Mouse (Mus musculus) frontal cortex, postnatal 14 days (tissue): ENCODE results near the gene Ush1g.

ENCODE experiments used
- DNase-seq, 2 experiments: peaks; one replicate each; pipeline ENCODE4 v3.0.0; 2022; ENCODE audit warnings: low spot score in 2 of 2

Ush1g gene

GRCm38 (mm10) chr11:115289885-115290284, 32.0 kb downstream of the Ush1g start:
- no peak for DNase-seq

- DNase-seq = no peak
These were observed 33.5 kb downstream of the Ush1g start for GRCm38 (mm10) chr11:115288305-115288704.

- DNase-seq = no peak
These were observed 34.5 kb downstream of the Ush1g start for GRCm38 (mm10) chr11:115287386-115287785.

- no peak for DNase-seq
These were observed 35.4 kb downstream of the Ush1g start for GRCm38 (mm10) chr11:115286201-115286993.

- no peak for DNase-seq
These were observed 36.6 kb downstream of the Ush1g start for GRCm38 (mm10) chr11:115285282-115285681.

GRCm38 (mm10) chr11:115283891-115284620, 37.8 kb downstream of the Ush1g start:
- no peak for DNase-seq

- DNase-seq = no peak
These were observed 38.4 kb downstream of the Ush1g start for GRCm38 (mm10) chr11:115283486-115283765.

GRCm38 (mm10) chr11:115282723-115283485, 38.9 kb downstream of the Ush1g start:
- no peak for DNase-seq

- DNase-seq = no peak
These were observed 39.5 kb downstream of the Ush1g start for GRCm38 (mm10) chr11:115282295-115282694.

GRCm38 (mm10) chr11:115279726-115280125, 42.1 kb downstream of the Ush1g start:
- no peak for DNase-seq

- DNase-seq = no peak
These were observed 43.7 kb downstream of the Ush1g start for GRCm38 (mm10) chr11:115278176-115278575.

- no peak for DNase-seq
These were observed 44.3 kb downstream of the Ush1g start for GRCm38 (mm10) chr11:115277604-115277975.

GRCm38 (mm10) chr11:115276780-115277603, 44.8 kb downstream of the Ush1g start, which contains the start of gene Fdxr:
Gene Fdxr (minus strand): TSS chr11:115277050.
- DNase-seq = peak; percentile 97 to 98

- no peak for DNase-seq
These were observed 45.9 kb downstream of the Ush1g start for GRCm38 (mm10) chr11:115275954-115276353.

- no peak for DNase-seq
These were observed 46.3 kb downstream of the Ush1g start for GRCm38 (mm10) chr11:115275509-115275908.

- no peak for DNase-seq
These were observed 47.1 kb downstream of the Ush1g start for GRCm38 (mm10) chr11:115274771-115275170.

GRCm38 (mm10) chr11:115274178-115274577, 47.7 kb downstream of the Ush1g start:
- DNase-seq = no peak

- DNase-seq = no peak
These were observed 48.1 kb downstream of the Ush1g start for GRCm38 (mm10) chr11:115273735-115274134.

GRCm38 (mm10) chr11:115272894-115273498, 48.8 kb downstream of the Ush1g start:
- DNase-seq = no peak

- DNase-seq = no peak
These were observed 50.4 kb downstream of the Ush1g start for GRCm38 (mm10) chr11:115271481-115271880.

GRCm38 (mm10) chr11:115271052-115271451, 50.8 kb downstream of the Ush1g start:
- DNase-seq = no peak
